Mouse (Mus musculus): ENCODE data around the gene Enpp7.
A peak's percentile ranks its signal among the peaks of the same experiment; 100 is the strongest.

Gene Enpp7

GRCm38 (mm10) chr11:118987999-118988398 is at the start of gene Enpp7:
TSS of gene Enpp7 (plus strand) at chr11:118988188.
- DNase-seq (ENCODE audit: low spot score in 2 of 2): no peak

GRCm38 (mm10) chr11:118939731-118940130 is 48.3 kb upstream of the Enpp7 start:
- DNase-seq (ENCODE audit: low spot score in 2 of 2): no peak

GRCm38 (mm10) chr11:118940539-118940938 is 47.4 kb upstream of the Enpp7 start:
- no peak for DNase-seq (ENCODE audit: low spot score in 2 of 2)

GRCm38 (mm10) chr11:118941268-118941667 is 46.7 kb upstream of the Enpp7 start:
- DNase-seq (ENCODE audit: low spot score in 2 of 2): no peak

- DNase-seq (ENCODE audit: low spot score in 2 of 2): no peak
Measured at GRCm38 (mm10) chr11:118945868-118946267, 42.1 kb upstream of the Enpp7 start.

- no peak for DNase-seq (ENCODE audit: low spot score in 2 of 2)
Measured at GRCm38 (mm10) chr11:118955016-118955415, 33.0 kb upstream of the Enpp7 start.

GRCm38 (mm10) chr11:118957070-118957471 is 30.9 kb upstream of the Enpp7 start:
- DNase-seq (ENCODE audit: low spot score in 2 of 2): no peak

GRCm38 (mm10) chr11:118960649-118961048 is 27.3 kb upstream of the Enpp7 start:
- DNase-seq (ENCODE audit: low spot score in 2 of 2): no peak

- DNase-seq (ENCODE audit: low spot score in 2 of 2): no peak
Measured at GRCm38 (mm10) chr11:118962478-118962877, 25.5 kb upstream of the Enpp7 start.

GRCm38 (mm10) chr11:118963926-118964325 is 24.1 kb upstream of the Enpp7 start:
- DNase-seq (ENCODE audit: low spot score in 2 of 2): no peak

- no peak for DNase-seq (ENCODE audit: low spot score in 2 of 2)
Measured at GRCm38 (mm10) chr11:118965078-118965477, 22.9 kb upstream of the Enpp7 start.

GRCm38 (mm10) chr11:118971470-118972034 is 16.4 kb upstream of the Enpp7 start:
- peak in 1 of 2 experiments; percentile 25 for DNase-seq (ENCODE audit: low spot score in 2 of 2)

GRCm38 (mm10) chr11:118972431-118973377 is 15.3 kb upstream of the Enpp7 start:
- DNase-seq (ENCODE audit: low spot score in 2 of 2): no peak

- DNase-seq (ENCODE audit: low spot score in 2 of 2): no peak
Measured at GRCm38 (mm10) chr11:118974340-118974739, 13.6 kb upstream of the Enpp7 start.

GRCm38 (mm10) chr11:118975427-118975826 is 12.6 kb upstream of the Enpp7 start:
- DNase-seq (ENCODE audit: low spot score in 2 of 2): peak; percentile 20 to 50

- peak; percentile 20 to 38 for DNase-seq (ENCODE audit: low spot score in 2 of 2)
Measured at GRCm38 (mm10) chr11:118975917-118976316, 12.1 kb upstream of the Enpp7 start.

GRCm38 (mm10) chr11:118980388-118980787 is 7.6 kb upstream of the Enpp7 start:
- peak; percentile 19 to 46 for DNase-seq (ENCODE audit: low spot score in 2 of 2)

GRCm38 (mm10) chr11:118981012-118981776 is 6.8 kb upstream of the Enpp7 start:
- DNase-seq (ENCODE audit: low spot score in 2 of 2): peak in 1 of 2 experiments; percentile 66

- no peak for DNase-seq (ENCODE audit: low spot score in 2 of 2)
Measured at GRCm38 (mm10) chr11:118982593-118983113, 5.3 kb upstream of the Enpp7 start.

GRCm38 (mm10) chr11:118985571-118985970 is 2.4 kb upstream of the Enpp7 start:
- DNase-seq (ENCODE audit: low spot score in 2 of 2): no peak

- DNase-seq (ENCODE audit: low spot score in 2 of 2): peak in 1 of 2 experiments; percentile 38
Measured at GRCm38 (mm10) chr11:118992781-118993180, 4.8 kb downstream of the Enpp7 start.

- no peak for DNase-seq (ENCODE audit: low spot score in 2 of 2)
Measured at GRCm38 (mm10) chr11:118995448-118995847, 7.5 kb downstream of the Enpp7 start.
